Mouse (Mus musculus) midbrain, embryonic 11.5 days (tissue): ENCODE data around the gene Ifna12. TPM values are rescaled to one million over a fixed set of nuclear protein-coding genes. Genes with fewer than 3 reads are reported as not detected.
"Not testable (repeated sequence)": the region's sequence is repeated elsewhere in the genome, so short reads cannot be mapped to it uniquely, and the experiment has no call there.

Experiments used
- ATAC-seq: fragments of 200-750 bp; cut with Nextera tagmentation; 2 replicates; pipeline ENCODE4 v1.8.0; 2017; ENCODE audit warnings: moderate TSS enrichment, moderate library complexity; ENCODE audit not compliant: low FRiP score
- DNase-seq: peaks from one replicate; pipeline ENCODE4 v3.0.0; 2015; ENCODE audit warnings: low spot score; ENCODE audit errors: missing footprints
- H3K27ac ChIP-seq: fragments of 300-500 bp; sonication (generic); 2 replicates; pipeline ENCODE4 v1.5.1; 2014; ENCODE audit warnings: low read depth, low read length
- H3K27me3 ChIP-seq: fragments of 300-500 bp; sonication (generic); 2 replicates; pipeline ENCODE4 v1.6.1; 2014; ENCODE audit warnings: mild to moderate bottlenecking, low read length, moderate library complexity, mixed read lengths; ENCODE audit not compliant: control insufficient read depth, insufficient read depth
- H3K36me3 ChIP-seq: fragments of 300-500 bp; sonication (generic); 2 replicates; pipeline ENCODE4 v1.6.1; 2014; ENCODE audit warnings: mild to moderate bottlenecking, low read length, moderate library complexity, mixed read lengths; ENCODE audit not compliant: control insufficient read depth, insufficient read depth
- H3K4me1 ChIP-seq: fragments of 300-500 bp; sonication (generic); 2 replicates; pipeline ENCODE4 v1.6.1; 2014; ENCODE audit warnings: low read length; ENCODE audit not compliant: control insufficient read depth, insufficient read depth
- H3K4me2 ChIP-seq: fragments of 300-500 bp; sonication (generic); 2 replicates; pipeline ENCODE4 v1.6.1; 2014; ENCODE audit warnings: mild to moderate bottlenecking, moderate library complexity
- H3K4me3 ChIP-seq: fragments of 300-500 bp; sonication (generic); 2 replicates; pipeline ENCODE4 v1.5.1; 2014; ENCODE audit warnings: low read depth, low read length
- H3K9ac ChIP-seq: fragments of 300-500 bp; sonication (generic); 2 replicates; pipeline ENCODE4 v1.6.1; 2014; ENCODE audit warnings: low read length
- H3K9me3 ChIP-seq: fragments of 300-500 bp; sonication (generic); 2 replicates; pipeline ENCODE4 v1.6.1; 2016; ENCODE audit warnings: low read length; ENCODE audit not compliant: control insufficient read depth
- polyA plus RNA-seq: library from polyadenylated mRNA; unstranded; fragments of >200 nt; fragmentation: Nextera tagmentation; extraction: Ambion mirVana; gene quantifications from 2 replicates; pipeline ENCODE4 v1.2.1, GENCODE M21; 2014

The Ifna12 gene
- polyA plus RNA-seq, 1 experiment from 2014 or later, result not detected

GRCm38 (mm10) chr4:88558145-88558544 is 45.0 kb downstream of the Ifna12 start, which contains the start of gene Ifna15:
TSS of gene Ifna15 (minus strand) at chr4:88558245.
- not testable (repeated sequence) for H3K4me1 ChIP-seq, H3K36me3 ChIP-seq, H3K4me2 ChIP-seq, H3K9me3 ChIP-seq, DNase-seq, ATAC-seq, H3K27me3 ChIP-seq, H3K9ac ChIP-seq, H3K27ac ChIP-seq, H3K4me3 ChIP-seq

Other genes starting within 250 kb of the Ifna12 start
- gene Hacd4, start 164.4 kb downstream of the Ifna12 start, polyA plus RNA-seq, result 3.7 and 4.4 TPM in 2 replicates
- not detected in 2 replicates for gene Ifnb1, start 80.6 kb downstream of the Ifna12 start, polyA plus RNA-seq
- gene Ifna15, start 45.1 kb downstream of the Ifna12 start, polyA plus RNA-seq, result not detected in 2 replicates
- not detected in 2 replicates for gene Ifna14, start 31.6 kb downstream of the Ifna12 start, polyA plus RNA-seq
- gene Ifna9, start 11.0 kb downstream of the Ifna12 start, polyA plus RNA-seq, result not detected in 2 replicates
- gene C87499, start 31.0 kb upstream of the Ifna12 start, polyA plus RNA-seq, result not detected in 2 replicates
- not detected in 2 replicates for gene Ifna13, start 41.1 kb upstream of the Ifna12 start, polyA plus RNA-seq
- not detected in 2 replicates for gene Ifna16, start 73.5 kb upstream of the Ifna12 start, polyA plus RNA-seq
- gene Ifna2, start 80.5 kb upstream of the Ifna12 start, polyA plus RNA-seq, result not detected in 2 replicates
- gene Ifnab, start 88.0 kb upstream of the Ifna12 start, polyA plus RNA-seq, result not detected in 2 replicates
- 1.4 and 1.6 TPM in 2 replicates for gene Gm26566, start 118.4 kb upstream of the Ifna12 start, polyA plus RNA-seq
- gene Klhl9, start 119.1 kb upstream of the Ifna12 start, polyA plus RNA-seq, result 153 and 169 TPM in 2 replicates
- gene Gm13271, start 151.5 kb upstream of the Ifna12 start, polyA plus RNA-seq, result not detected in 2 replicates
- gene Gm13283, start 156.7 kb upstream of the Ifna12 start, polyA plus RNA-seq, result 0.15 TPM in 1 of 2 replicates, not detected in the other
- not detected in 2 replicates for gene Gm13290, start 170.5 kb upstream of the Ifna12 start, polyA plus RNA-seq
- not detected in 2 replicates for gene Gm13289, start 173.5 kb upstream of the Ifna12 start, polyA plus RNA-seq
- gene Gm13272, start 176.5 kb upstream of the Ifna12 start, polyA plus RNA-seq, result not detected in 2 replicates
- gene Ifnz, start 178.8 kb upstream of the Ifna12 start, polyA plus RNA-seq, result not detected in 2 replicates
- not detected in 2 replicates for gene Gm13276, start 182.3 kb upstream of the Ifna12 start, polyA plus RNA-seq
- not detected in 2 replicates for gene Gm13277, start 185.3 kb upstream of the Ifna12 start, polyA plus RNA-seq
- not detected in 2 replicates for gene Gm13278, start 188.2 kb upstream of the Ifna12 start, polyA plus RNA-seq
- gene Gm13275, start 191.1 kb upstream of the Ifna12 start, polyA plus RNA-seq, result not detected in 2 replicates
- not detected in 2 replicates for gene Gm13279, start 194.0 kb upstream of the Ifna12 start, polyA plus RNA-seq
- gene Gm13285, start 196.3 kb upstream of the Ifna12 start, polyA plus RNA-seq, result 0.29 and 0.61 TPM in 2 replicates
- not detected in 2 replicates for gene Gm13287, start 199.9 kb upstream of the Ifna12 start, polyA plus RNA-seq
- 0.12 TPM in 1 of 2 replicates, not detected in the other for gene Gm13288, start 202.2 kb upstream of the Ifna12 start, polyA plus RNA-seq
- gene Ifna7, start 212.9 kb upstream of the Ifna12 start, polyA plus RNA-seq, result not detected in 2 replicates
- gene Ifna11, start 216.6 kb upstream of the Ifna12 start, polyA plus RNA-seq, result not detected in 2 replicates
- gene Ifna6, start 224.0 kb upstream of the Ifna12 start, polyA plus RNA-seq, result not detected in 2 replicates
- gene Ifna5, start 232.1 kb upstream of the Ifna12 start, polyA plus RNA-seq, result not detected in 2 replicates
- not detected in 2 replicates for gene Ifna4, start 238.5 kb upstream of the Ifna12 start, polyA plus RNA-seq
- not detected in 2 replicates for gene Ifna1, start 246.7 kb upstream of the Ifna12 start, polyA plus RNA-seq